Mouse (Mus musculus) MN1 (cell line): Measurements from ENCODE around the gene Olfr70.

ENCODE experiments used
- DNase-seq: peaks from one replicate; pipeline ENCODE4 v3.0.0-alpha.2; 2016; ENCODE audit warnings: low spot score

Gene Olfr70

DNA sequence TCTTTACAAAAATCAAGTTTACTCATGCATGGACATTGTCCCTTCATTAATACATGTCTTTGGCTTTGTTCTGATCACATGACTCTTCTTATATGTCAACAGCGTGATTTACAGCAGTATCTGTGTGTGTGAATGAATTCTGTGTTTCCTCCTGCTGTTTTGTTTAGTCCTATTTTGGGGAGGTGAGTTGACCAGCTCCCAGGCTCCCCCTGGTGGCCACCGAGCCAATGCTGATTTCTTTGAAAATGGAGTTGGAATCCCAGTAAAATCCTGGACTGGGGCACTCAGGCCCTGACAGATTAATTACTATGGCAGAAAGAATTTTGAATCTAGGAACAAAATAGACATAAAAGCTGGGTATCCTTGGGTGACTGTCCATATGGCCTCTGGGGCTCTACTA is 11.2 kb upstream of the Olfr70 start:
- DNase-seq, result peak; percentile 40

DNA sequence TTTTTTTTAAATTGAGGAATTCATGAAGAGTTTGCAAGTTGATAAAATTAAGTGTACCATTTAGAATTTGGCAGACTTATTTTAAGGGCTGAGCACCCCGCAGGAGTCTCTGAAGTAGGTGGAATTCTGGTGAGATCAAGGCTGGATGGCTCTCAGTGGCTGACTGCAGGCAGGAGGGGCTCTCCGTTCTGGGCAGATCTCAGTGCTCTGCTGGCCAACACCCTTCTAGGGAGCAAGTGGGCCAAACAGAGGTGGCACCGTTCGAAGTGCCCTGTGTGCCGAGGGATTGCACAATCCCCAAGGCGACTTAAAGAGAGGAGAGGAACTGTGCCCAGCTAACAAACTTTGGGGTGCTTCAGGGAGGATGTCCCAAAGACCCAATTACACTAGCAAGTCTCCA is 9.3 kb upstream of the Olfr70 start, which contains the start of gene Olfr71:
Gene Olfr71, minus strand, starts transcription at position 387 of the 400 bp plus-strand sequence.
- no peak for DNase-seq

- DNase-seq, result no peak
Measured at GRCm38 (mm10) chr4:43705991-43706390, 5.4 kb upstream of the Olfr70 start.

GRCm38 (mm10) chr4:43703851-43704250 is 3.2 kb upstream of the Olfr70 start:
- DNase-seq, result no peak

DNA sequence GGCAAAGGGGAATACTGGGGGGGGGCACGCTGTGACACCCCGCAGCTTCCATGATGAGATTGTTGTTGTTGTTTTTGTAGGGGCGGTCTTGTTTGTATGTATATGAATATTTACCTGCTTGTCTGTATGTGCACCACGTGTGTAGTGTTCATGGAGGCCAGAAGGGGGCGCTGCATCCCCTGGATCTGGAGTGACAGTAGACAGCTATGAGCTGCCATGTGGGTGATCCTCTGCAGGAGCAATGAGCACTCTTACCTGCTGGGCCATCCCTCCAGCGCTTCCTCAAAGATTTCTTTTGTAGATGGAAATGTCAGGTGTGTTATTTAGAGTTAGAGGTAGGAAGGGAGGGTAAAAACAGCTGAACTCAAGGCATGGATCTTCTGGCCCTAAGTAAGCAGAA is 2.8 kb upstream of the Olfr70 start:
- DNase-seq, result no peak

GRCm38 (mm10) chr4:43696561-43696960 is 4.0 kb downstream of the Olfr70 start:
- no peak for DNase-seq

- DNase-seq, result no peak
Measured at GRCm38 (mm10) chr4:43695249-43695671, 5.3 kb downstream of the Olfr70 start.

- DNase-seq, result no peak
Measured at GRCm38 (mm10) chr4:43694439-43695248, 6.0 kb downstream of the Olfr70 start.

DNA sequence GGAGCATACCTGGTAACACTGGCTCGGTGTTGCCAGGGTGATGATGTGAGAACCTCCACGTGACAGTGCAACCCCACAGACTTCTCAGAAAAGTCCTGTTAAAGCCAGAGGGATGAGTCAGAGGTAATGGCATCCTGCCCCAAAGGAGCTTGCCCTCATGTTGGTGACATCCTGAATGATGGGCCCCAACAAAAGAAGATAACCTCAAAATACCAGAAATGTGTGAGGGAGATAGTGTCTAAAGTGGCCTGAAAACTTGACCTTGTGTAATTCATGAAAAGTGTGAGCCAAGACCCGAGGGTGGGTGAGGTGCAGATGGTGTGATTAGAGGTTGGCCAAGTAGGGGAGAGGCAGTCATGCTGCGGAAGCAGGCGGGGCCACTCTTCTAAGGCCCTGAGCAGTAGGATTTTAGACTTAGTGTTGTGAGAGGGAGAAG is 6.8 kb downstream of the Olfr70 start:
- DNase-seq, result no peak

- DNase-seq, result no peak
Measured at GRCm38 (mm10) chr4:43691026-43691425, 9.6 kb downstream of the Olfr70 start.

DNA sequence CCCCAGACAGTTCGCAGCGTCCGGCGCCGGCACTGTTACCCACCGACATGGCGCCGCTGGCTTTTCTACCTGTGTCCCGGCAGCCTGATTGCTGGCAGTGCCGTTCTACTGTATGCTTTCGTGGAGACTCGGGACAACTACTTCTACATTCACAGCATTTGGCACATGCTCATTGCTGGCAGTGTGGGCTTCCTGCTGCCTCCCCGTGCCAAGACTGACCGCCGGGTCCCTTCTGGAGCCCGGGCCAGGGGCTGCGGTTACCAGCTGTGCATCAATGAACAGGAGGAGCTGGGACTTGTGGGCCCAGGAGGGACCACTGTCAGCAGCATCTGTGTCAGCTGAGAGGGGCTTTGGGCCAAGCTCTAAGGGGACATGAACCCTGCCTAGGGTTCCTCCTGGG is 10.6 kb downstream of the Olfr70 start:
- no peak for DNase-seq

GRCm38 (mm10) chr4:43679416-43680043 is 21.1 kb downstream of the Olfr70 start:
- no peak for DNase-seq

- no peak for DNase-seq
Measured at GRCm38 (mm10) chr4:43678541-43678940, 22.1 kb downstream of the Olfr70 start.

GRCm38 (mm10) chr4:43675608-43676007 is 25.0 kb downstream of the Olfr70 start:
- DNase-seq, result no peak

DNA sequence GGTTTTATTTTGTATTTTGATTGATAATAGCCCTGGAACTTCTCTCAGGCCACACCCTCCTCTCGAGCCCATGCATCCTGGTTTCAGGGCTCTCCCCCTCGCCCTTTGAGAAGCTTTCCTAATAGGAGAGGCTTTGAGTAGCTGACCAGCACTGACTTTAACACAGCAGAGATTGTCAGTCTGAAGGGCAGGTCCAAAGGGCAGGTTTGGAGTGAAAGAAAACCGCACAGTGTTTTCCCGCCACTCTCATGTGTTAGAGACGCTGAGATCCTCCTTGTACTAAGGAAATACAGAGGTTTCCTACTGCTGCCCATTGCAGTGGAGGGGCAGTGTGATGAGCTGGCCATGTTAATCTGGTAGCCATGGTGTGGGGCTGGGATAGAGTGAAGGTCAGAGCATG is 25.6 kb downstream of the Olfr70 start:
- DNase-seq, result no peak

DNA sequence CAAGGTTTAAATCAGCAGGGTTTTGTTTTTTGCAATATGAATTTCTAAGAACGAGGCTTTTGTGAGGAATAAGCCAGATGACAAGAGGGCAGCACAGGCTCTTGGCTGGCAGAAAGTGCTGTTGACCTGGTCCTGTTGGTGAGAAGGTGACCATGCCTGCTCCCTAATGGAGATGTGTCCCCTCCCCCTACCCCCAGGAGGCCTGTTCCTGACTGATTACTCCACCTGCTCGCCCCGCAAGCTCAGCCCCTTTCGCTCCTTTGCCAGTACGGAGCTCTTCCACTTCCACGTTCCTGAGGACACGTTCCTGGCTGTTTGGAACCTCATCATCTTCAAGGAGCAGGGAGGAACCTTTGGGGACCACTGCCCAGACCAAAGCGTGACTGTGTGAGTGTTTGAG is 26.9 kb downstream of the Olfr70 start:
- DNase-seq, result no peak

DNA sequence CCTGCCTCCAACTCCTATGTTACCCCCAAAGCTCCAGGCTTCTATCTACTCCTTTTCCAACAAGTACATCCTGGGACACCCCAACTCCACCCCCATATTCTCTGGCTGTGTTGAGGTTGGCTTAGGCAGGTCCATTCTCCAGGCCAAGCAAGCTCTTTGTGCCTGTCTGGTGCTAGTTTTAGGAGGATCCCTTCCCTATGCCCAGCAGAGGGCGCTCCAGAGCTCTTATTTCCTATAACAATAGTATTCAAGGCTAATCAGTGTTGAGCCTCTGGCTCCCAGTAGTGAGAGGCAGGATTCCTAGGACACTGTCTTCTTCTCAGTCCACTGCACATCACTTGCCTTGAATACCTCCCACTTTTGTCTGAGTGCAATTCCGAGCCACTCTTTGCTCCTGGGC is 28.5 kb downstream of the Olfr70 start:
- DNase-seq, result peak; percentile 75

DNA sequence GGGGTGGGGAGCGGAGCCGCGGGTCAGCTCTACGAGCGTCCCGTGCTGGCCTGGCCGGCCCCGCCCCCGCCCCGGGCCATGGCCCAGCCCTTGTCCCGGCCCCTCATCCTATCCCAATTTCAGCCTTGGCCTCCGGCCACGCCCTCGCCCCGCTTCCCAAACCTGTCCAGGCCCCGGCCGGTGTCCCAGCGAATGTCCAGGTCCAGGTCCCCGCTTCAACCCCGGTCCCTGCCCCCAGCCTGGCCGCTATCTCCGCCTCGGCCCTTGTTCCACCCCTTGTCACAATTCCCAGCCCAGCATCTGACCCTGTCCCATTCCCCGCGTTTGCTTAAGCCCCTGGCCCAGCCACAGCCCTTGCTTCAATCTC is 31.2 kb downstream of the Olfr70 start:
- DNase-seq, result peak; percentile 42

DNA sequence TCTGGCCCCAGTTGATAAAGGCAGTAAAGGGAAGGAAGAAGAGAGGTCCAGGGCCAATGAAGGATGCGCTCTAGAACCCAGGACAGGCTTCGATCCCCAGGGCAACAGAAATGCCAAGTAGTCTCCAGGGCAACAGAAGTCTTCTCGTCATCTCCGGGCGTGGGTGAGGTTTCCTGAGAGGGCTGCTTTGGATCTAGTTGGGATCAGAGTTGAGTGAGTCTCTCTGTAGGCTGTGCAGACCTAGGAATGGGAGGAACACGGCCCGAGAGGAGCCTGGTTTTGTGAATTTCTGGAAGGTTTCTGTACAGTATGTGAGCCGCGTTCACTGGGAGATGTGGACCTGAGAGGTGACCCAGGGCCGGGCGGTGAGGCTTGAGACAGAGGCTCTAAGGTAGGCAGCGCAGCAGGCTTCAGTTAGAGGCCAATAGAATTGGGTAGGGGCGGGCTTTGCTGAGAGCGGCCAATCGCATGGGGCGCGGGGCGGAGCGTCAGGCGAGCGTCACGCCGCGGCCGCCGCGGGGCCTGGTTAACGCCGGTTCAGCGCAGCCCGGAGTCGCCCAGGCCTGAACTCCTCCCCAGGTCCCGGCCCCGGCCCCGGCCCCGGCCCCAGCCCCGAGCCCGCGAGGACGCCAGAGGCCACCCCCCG is 31.7 kb downstream of the Olfr70 start, which contains the start of the genes Tmem8b and Fam221b:
Gene Tmem8b, plus strand, starts transcription at position 190 of the 646 bp plus-strand sequence.
Gene Fam221b, minus strand, starts transcription at position 364 of the 646 bp plus-strand sequence.
- peak; percentile 77 for DNase-seq

GRCm38 (mm10) chr4:43666412-43666811 is 34.2 kb downstream of the Olfr70 start:
- DNase-seq, result no peak

GRCm38 (mm10) chr4:43657146-43657545 is 43.5 kb downstream of the Olfr70 start:
- DNase-seq, result no peak

DNA sequence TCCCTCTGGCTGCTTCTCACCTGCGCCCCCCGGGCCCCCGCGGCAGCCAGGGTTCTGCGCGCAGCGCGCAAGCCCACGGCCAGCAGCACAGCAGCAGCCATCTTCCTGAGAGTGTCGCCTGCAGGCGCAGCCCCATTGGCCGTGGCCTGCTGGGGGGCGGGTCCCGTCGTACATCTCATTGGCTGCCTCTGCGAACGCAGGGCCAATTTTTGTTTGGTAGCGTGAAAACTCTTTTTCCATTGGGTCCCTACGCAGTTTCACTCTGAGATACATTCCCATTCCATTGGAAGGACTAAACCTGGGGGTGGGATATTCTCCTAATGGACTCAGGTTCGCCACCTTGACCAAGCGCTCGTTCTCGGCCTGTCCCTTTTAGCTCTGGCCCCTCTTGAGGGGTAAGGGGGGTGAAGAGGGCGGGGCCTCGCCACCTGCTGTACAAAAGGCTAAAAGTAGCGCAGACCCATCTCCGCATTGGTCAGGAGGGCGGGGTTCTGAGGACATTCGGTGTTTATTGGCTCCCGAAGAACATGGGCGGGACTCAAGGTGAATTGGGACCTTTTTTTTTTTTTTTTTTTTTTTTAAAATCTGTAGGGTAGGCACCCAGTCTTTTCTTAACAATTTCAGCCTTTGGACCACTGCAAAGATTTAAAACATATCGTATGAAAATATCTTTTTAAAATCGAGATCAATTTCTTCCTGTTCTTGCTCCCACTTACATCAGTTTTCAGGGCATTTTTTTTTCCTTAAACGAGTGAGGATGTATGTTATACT is 44.1 kb downstream of the Olfr70 start, which contains the start of gene Hint2:
Gene Hint2, minus strand, starts transcription at position 128 of the 771 bp plus-strand sequence.
- DNase-seq, result peak; percentile 11
